Mouse (Mus musculus): Measurements from ENCODE around the gene Zbtb24. TPM values are rescaled to one million over a fixed set of nuclear protein-coding genes. Genes with fewer than 3 reads are reported as not detected.
A peak's percentile ranks its signal among the peaks of the same experiment; 100 is the strongest.

Zbtb24 gene
- polyA plus RNA-seq, 1 experiment = 13.1 TPM

GRCm38 (mm10) chr10:41477018-41477277, 26.8 kb downstream of the Zbtb24 start:
- no peak for DNase-seq
- no peak for TF ChIP-seq POLR2A (IDR thresholded peaks at IDR 0.05; ENCODE audit: borderline replicate concordance, extremely low read depth, low read depth, low read length)
- H3K4me3 ChIP-seq (replicated peaks; ENCODE audit: extremely low read depth, low read depth, low read length) = peak overlapping the region; percentile 76
- peaks cover 10% of the 10 kb centered on the region for H3K4me1 ChIP-seq (ENCODE audit: control insufficient read depth, insufficient read depth, low read length)
- 1% methylated on average over 9 of the region's 9 CpGs for WGBS

- no peak for TF ChIP-seq CTCF (IDR thresholded peaks at IDR 0.05; ENCODE audit: insufficient read depth, low read length)
- TF ChIP-seq POLR2A (IDR thresholded peaks at IDR 0.05; ENCODE audit: borderline replicate concordance, extremely low read depth, low read depth, low read length) = peak; percentile 74; the same call in 1 of the 2 replicates
- H3K4me1 ChIP-seq (ENCODE audit: control insufficient read depth, insufficient read depth, low read length) = peaks cover 10% of the 10 kb centered on the region
- peak; percentile 66 for DNase-seq
- WGBS = 5% methylated on average over 20 of the region's 20 CpGs
- H3K4me3 ChIP-seq (replicated peaks; ENCODE audit: extremely low read depth, low read depth, low read length) = peak overlapping the region; percentile 76
Measured at GRCm38 (mm10) chr10:41477278-41478181, 27.3 kb downstream of the Zbtb24 start.

GRCm38 (mm10) chr10:41479961-41480360, 29.8 kb downstream of the Zbtb24 start:
- DNase-seq = no peak
- Histone ChIP-seq H3K4me3 (replicated peaks; ENCODE audit: extremely low read depth, low read depth, low read length) (no peak overlapping the region), H3K4me1 (ENCODE audit: control insufficient read depth, insufficient read depth, low read length) (peaks cover 8% of the 10 kb centered on the region; the same call in 1 of the 2 replicates)
- TF ChIP-seq CTCF (IDR thresholded peaks at IDR 0.05; ENCODE audit: insufficient read depth, low read length) = no peak
- no peak for TF ChIP-seq POLR2A (IDR thresholded peaks at IDR 0.05; ENCODE audit: borderline replicate concordance, extremely low read depth, low read depth, low read length)
- WGBS = 89% methylated on average over 3 of the region's 3 CpGs

- H3K4me3 ChIP-seq (replicated peaks; ENCODE audit: extremely low read depth, low read depth, low read length) = no peak overlapping the region
- TF ChIP-seq CTCF (IDR thresholded peaks at IDR 0.05; ENCODE audit: insufficient read depth, low read length) (no peak), POLR2A (IDR thresholded peaks at IDR 0.05; ENCODE audit: borderline replicate concordance, extremely low read depth, low read depth, low read length) (no peak)
- peaks cover 5% of the 10 kb centered on the region; the same call in 1 of the 2 replicates for H3K4me1 ChIP-seq (ENCODE audit: control insufficient read depth, insufficient read depth, low read length)
- 73% methylated on average over 33 of the region's 33 CpGs for WGBS
- no peak for DNase-seq
Measured at GRCm38 (mm10) chr10:41480938-41481880, 31.0 kb downstream of the Zbtb24 start.

GRCm38 (mm10) chr10:41482446-41482845, 32.3 kb downstream of the Zbtb24 start:
- Histone ChIP-seq H3K4me1 (ENCODE audit: control insufficient read depth, insufficient read depth, low read length) (peaks cover 2% of the 10 kb centered on the region; the same call in 1 of the 2 replicates), H3K4me3 (replicated peaks; ENCODE audit: extremely low read depth, low read depth, low read length) (no peak overlapping the region)
- 82% methylated on average over 7 of the region's 7 CpGs for WGBS
- TF ChIP-seq POLR2A (IDR thresholded peaks at IDR 0.05; ENCODE audit: borderline replicate concordance, extremely low read depth, low read depth, low read length) (no peak), CTCF (IDR thresholded peaks at IDR 0.05; ENCODE audit: insufficient read depth, low read length) (no peak)
- DNase-seq = no peak

GRCm38 (mm10) chr10:41485778-41486177, 35.6 kb downstream of the Zbtb24 start:
- H3K4me3 ChIP-seq (replicated peaks; ENCODE audit: extremely low read depth, low read depth, low read length) = no peak overlapping the region
- DNase-seq = no peak
- TF ChIP-seq CTCF (IDR thresholded peaks at IDR 0.05; ENCODE audit: insufficient read depth, low read length) = no peak
- TF ChIP-seq POLR2A (IDR thresholded peaks at IDR 0.05; ENCODE audit: borderline replicate concordance, extremely low read depth, low read depth, low read length) = no peak
- H3K4me1 ChIP-seq (ENCODE audit: control insufficient read depth, insufficient read depth, low read length) = peaks cover 14% of the 10 kb centered on the region
- WGBS = 89% methylated on average over 16 of the region's 16 CpGs

GRCm38 (mm10) chr10:41486506-41487170, 36.5 kb downstream of the Zbtb24 start:
- TF ChIP-seq CTCF (IDR thresholded peaks at IDR 0.05; ENCODE audit: insufficient read depth, low read length) (no peak), POLR2A (IDR thresholded peaks at IDR 0.05; ENCODE audit: borderline replicate concordance, extremely low read depth, low read depth, low read length) (no peak)
- Histone ChIP-seq H3K4me3 (replicated peaks; ENCODE audit: extremely low read depth, low read depth, low read length) (no peak overlapping the region), H3K4me1 (ENCODE audit: control insufficient read depth, insufficient read depth, low read length) (peaks cover 14% of the 10 kb centered on the region)
- no peak for DNase-seq
- 81% methylated on average over 14 of the region's 14 CpGs for WGBS

- DNase-seq = no peak
- TF ChIP-seq CTCF (IDR thresholded peaks at IDR 0.05; ENCODE audit: insufficient read depth, low read length) (no peak), POLR2A (IDR thresholded peaks at IDR 0.05; ENCODE audit: borderline replicate concordance, extremely low read depth, low read depth, low read length) (no peak)
- peaks cover 14% of the 10 kb centered on the region for H3K4me1 ChIP-seq (ENCODE audit: control insufficient read depth, insufficient read depth, low read length)
- peak overlapping the region; percentile 45 for H3K4me3 ChIP-seq (replicated peaks; ENCODE audit: extremely low read depth, low read depth, low read length)
- WGBS = 23% methylated on average over 7 of the region's 7 CpGs
Measured at GRCm38 (mm10) chr10:41488877-41489276, 38.7 kb downstream of the Zbtb24 start.

- no peak for TF ChIP-seq CTCF (IDR thresholded peaks at IDR 0.05; ENCODE audit: insufficient read depth, low read length)
- TF ChIP-seq POLR2A (IDR thresholded peaks at IDR 0.05; ENCODE audit: borderline replicate concordance, extremely low read depth, low read depth, low read length) = no peak
- H3K4me3 ChIP-seq (replicated peaks; ENCODE audit: extremely low read depth, low read depth, low read length) = peak overlapping the region; percentile 45
- H3K4me1 ChIP-seq (ENCODE audit: control insufficient read depth, insufficient read depth, low read length) = peaks cover 14% of the 10 kb centered on the region
- DNase-seq = peak; percentile 28
- WGBS = 28% methylated on average over 8 of the region's 8 CpGs
Measured at GRCm38 (mm10) chr10:41489294-41489693, 39.1 kb downstream of the Zbtb24 start.
